Mouse (Mus musculus) lung, postnatal 0 days (tissue): ENCODE data around the gene Cir1. TPM values are rescaled to one million over a fixed set of nuclear protein-coding genes. Genes with fewer than 3 reads are reported as not detected.

Experiments
- ATAC-seq: fragments of 200-750 bp; cut with Nextera tagmentation; 2 replicates; pipeline ENCODE4 v1.8.0; 2017; ENCODE audit warnings: moderate library complexity
- DNase-seq: peaks from one replicate; pipeline ENCODE4 v3.0.0-alpha.2; 2016; ENCODE audit warnings: low spot score
- H3K27ac ChIP-seq: fragments of 300-500 bp; sonication (generic); 2 replicates; pipeline ENCODE4 v1.5.1; 2014; ENCODE audit warnings: antibody characterized with exemption, mild to moderate bottlenecking, low read length, mixed read lengths
- H3K27me3 ChIP-seq: fragments of 300-500 bp; sonication (generic); replicated peaks from 2 replicates; pipeline ENCODE4 v1.6.1; 2014; ENCODE audit warnings: low read length, mixed read lengths; ENCODE audit not compliant: insufficient read depth
- H3K36me3 ChIP-seq: fragments of 300-500 bp; sonication (generic); 2 replicates; pipeline ENCODE4 v1.6.1; 2014; ENCODE audit warnings: low read length, mixed read lengths; ENCODE audit not compliant: insufficient read depth
- H3K4me1 ChIP-seq: fragments of 300-500 bp; sonication (generic); 2 replicates; pipeline ENCODE4 v1.6.1; 2014; ENCODE audit warnings: antibody characterized with exemption, low read depth, low read length, mixed read lengths; ENCODE audit not compliant: insufficient read depth
- H3K4me2 ChIP-seq: fragments of 300-500 bp; sonication (generic); replicated peaks from 2 replicates; pipeline ENCODE4 v1.6.1; 2014; ENCODE audit warnings: low read depth, mild to moderate bottlenecking, low read length, moderate library complexity, mixed read lengths
- H3K4me3 ChIP-seq: fragments of 300-500 bp; sonication (generic); 2 replicates; pipeline ENCODE4 v1.5.1; 2014; ENCODE audit warnings: low read depth, low read length
- H3K9ac ChIP-seq: fragments of 300-500 bp; sonication (generic); replicated peaks from 2 replicates; pipeline ENCODE4 v1.6.1; 2014; ENCODE audit warnings: low read depth, mild to moderate bottlenecking
- H3K9me3 ChIP-seq: fragments of 300-500 bp; sonication (generic); 2 replicates; pipeline ENCODE4 v1.6.1; 2016; ENCODE audit warnings: low read length, mixed read lengths
- CTCF ChIP-seq: IDR thresholded peaks from 2 replicates; pipeline ENCODE4 v1.5.1; 2016; ENCODE audit warnings: antibody characterized with exemption, mild to moderate bottlenecking
- EP300 ChIP-seq: IDR thresholded peaks from 2 replicates; pipeline ENCODE4 v1.6.1; 2016; ENCODE audit warnings: antibody characterized with exemption, mild to moderate bottlenecking, control low read depth
- WGBS: fragments of 180-500 bp; shearing (Covaris S2); extraction: QIAGEN DNeasy Blood & Tissue Kit; methylation state at CpG from one replicate; pipeline ENCODE4 v1.1.7; 2014; 5-methylcytosine and 5-hydroxymethylcytosine counted together
- polyA plus RNA-seq: library from polyadenylated mRNA; unstranded; fragments of >200 nt; fragmentation: Nextera tagmentation; extraction: Ambion mirVana; gene quantifications from 2 replicates; pipeline ENCODE4 v1.2.1, GENCODE M21; 2015

Gene Cir1
- polyA plus RNA-seq, 1 experiment from 2014 or later, result 39.3 TPM

DNA sequence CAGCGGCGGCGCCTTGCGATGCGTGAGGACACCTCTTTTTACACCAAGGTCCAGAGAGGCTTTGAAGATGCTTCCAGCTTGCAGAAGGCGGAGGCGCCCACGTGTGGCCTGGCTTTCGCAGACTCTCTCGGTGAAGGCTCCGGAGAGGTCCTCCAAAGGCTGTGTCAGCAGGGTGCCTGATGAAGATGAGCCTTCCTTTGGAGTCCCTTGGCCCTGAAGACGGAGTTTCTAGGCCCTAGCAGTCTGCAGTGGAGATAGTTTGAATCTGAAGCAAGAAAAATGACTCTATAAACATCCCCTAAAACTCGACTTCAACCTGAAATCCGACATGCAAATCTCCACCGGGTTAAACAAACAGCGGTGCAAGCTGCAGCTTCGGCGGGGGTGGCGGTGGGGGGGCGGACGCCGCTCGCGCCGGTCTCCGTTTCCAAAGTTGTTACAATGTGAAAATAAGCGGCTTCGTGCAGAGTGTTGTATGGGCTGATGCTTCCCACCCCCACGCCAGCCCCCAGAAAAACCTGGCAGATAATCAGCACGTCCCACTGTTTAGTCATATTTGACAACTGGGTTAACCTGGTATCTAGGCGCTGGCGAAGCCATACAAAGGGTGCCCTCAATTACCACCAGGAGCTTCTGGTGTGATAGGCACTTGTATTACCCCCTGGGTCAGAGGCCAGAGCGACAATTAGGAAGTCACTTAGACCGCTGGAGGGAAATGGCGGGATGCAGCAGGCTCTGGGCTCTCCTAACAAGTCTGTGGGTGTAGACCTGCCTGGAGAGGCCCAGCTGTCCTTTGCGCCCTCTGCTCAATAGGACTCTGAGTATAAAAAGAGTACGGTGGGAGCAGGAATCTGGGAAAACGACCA lies 41.7 kb downstream of the Cir1 start:
- Histone ChIP-seq H3K9me3 (no peaks in the 10 kb centered on the region), H3K4me1 (peaks cover 14% of the 10 kb centered on the region; the same call in 1 of the 2 replicates), H3K9ac (no peak overlapping the region), H3K27me3 (peaks cover 61% of the 10 kb centered on the region), H3K36me3 (no peaks in the 10 kb centered on the region), H3K4me2 (0 out of 2 replicates have a peak overlapping the region, but pooled peaks have one; percentile 8), H3K27ac (no peak overlapping the region), H3K4me3 (no peak overlapping the region)
- DNase-seq (no peak), ATAC-seq (no peak)
- TF ChIP-seq EP300 (no peak), CTCF (peak; percentile 22; the same call in 1 of the 2 replicates)
- 2% methylated on average over 38 of the region's 38 CpGs for WGBS

- H3K36me3 ChIP-seq, result no peaks in the 10 kb centered on the region
- ATAC-seq (no peak), DNase-seq (no peak)
- H3K27me3 ChIP-seq, result peaks cover 63% of the 10 kb centered on the region
- no peak overlapping the region for H3K27ac ChIP-seq
- H3K4me2 ChIP-seq, result no peak overlapping the region
- no peak overlapping the region for H3K4me3 ChIP-seq
- H3K9ac ChIP-seq, result no peak overlapping the region
- H3K4me1 ChIP-seq, result peaks cover 14% of the 10 kb centered on the region; the same call in 1 of the 2 replicates
- TF ChIP-seq CTCF (no peak), EP300 (no peak)
- 5% methylated on average over 13 of the region's 14 CpGs for WGBS
- H3K9me3 ChIP-seq, result no peaks in the 10 kb centered on the region
Measured at GRCm38 (mm10) chr2:73270071-73270592, 42.4 kb downstream of the Cir1 start.

- H3K4me1 ChIP-seq, result peaks cover 16% of the 10 kb centered on the region; the same call in 1 of the 2 replicates
- no peaks in the 10 kb centered on the region for H3K9me3 ChIP-seq
- peaks cover 62% of the 10 kb centered on the region for H3K27me3 ChIP-seq
- H3K4me3 ChIP-seq, result no peak overlapping the region
- no peak overlapping the region for H3K9ac ChIP-seq
- ATAC-seq (no peak), DNase-seq (no peak)
- H3K36me3 ChIP-seq, result no peaks in the 10 kb centered on the region
- TF ChIP-seq CTCF (no peak), EP300 (no peak)
- 2% methylated on average over 15 of the region's 17 CpGs for WGBS
- H3K4me2 ChIP-seq, result no peak overlapping the region
- no peak overlapping the region for H3K27ac ChIP-seq
Measured at GRCm38 (mm10) chr2:73269666-73270065, 42.8 kb downstream of the Cir1 start.

DNA sequence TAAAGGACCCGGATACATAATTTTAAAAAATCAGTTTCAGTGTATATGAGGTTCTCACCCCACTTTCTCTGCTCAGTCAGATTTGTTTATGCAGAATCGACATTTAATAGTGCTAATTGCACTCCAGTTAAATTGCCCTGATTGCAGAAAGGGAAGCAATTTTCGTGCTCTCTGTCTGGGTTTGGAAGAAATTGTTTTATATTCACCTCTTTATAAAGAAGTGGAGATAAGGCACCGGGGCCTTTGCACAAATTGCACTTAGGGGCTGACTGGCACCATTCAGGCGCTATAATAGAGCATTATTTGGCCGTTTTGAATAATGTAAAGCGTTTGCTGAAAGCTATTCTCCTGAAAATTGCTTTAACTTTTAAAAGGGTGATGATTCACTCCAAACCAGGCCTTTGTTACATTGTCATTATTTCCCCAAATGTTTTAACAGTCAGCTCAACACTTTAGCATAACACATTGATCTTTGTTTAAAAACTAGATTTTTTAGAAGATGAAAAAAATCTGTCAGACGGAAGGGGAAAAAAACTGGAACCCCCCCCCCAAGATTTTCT lies 43.6 kb downstream of the Cir1 start:
- TF ChIP-seq CTCF, result no peak
- TF ChIP-seq EP300, result no peak
- Histone ChIP-seq H3K27ac (no peak overlapping the region), H3K4me3 (no peak overlapping the region), H3K4me2 (no peak overlapping the region), H3K9ac (no peak overlapping the region), H3K27me3 (peaks cover 67% of the 10 kb centered on the region), H3K4me1 (peaks cover 22% of the 10 kb centered on the region; the same call in 1 of the 2 replicates), H3K9me3 (no peaks in the 10 kb centered on the region), H3K36me3 (no peaks in the 10 kb centered on the region)
- no peak for DNase-seq
- no peak for ATAC-seq
- WGBS, result 10% methylated on average over 8 of the region's 8 CpGs

DNA sequence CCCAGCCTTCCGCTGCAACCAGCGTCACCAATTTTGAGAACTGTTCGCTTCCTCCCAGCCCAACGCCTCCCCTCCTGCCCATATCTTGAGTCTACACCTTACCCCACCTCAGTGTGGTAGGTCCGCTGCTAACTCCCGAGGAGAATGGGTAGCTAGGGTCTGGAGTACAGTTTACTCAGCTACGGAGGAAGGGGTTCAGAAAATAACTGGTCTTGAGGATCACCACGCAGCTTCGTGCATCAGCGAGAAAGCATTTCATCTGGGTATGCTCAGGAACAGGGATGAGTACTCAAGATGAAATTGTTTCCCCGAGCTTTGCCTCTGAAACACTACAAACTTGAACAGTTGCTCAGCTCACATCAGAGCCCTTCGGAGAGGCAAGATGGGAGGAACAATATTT lies 44.2 kb downstream of the Cir1 start:
- no peak overlapping the region for H3K27ac ChIP-seq
- peaks cover 63% of the 10 kb centered on the region for H3K27me3 ChIP-seq
- H3K36me3 ChIP-seq, result no peaks in the 10 kb centered on the region
- WGBS, result 4% methylated on average over 12 of the region's 12 CpGs
- no peaks in the 10 kb centered on the region for H3K9me3 ChIP-seq
- peaks cover 18% of the 10 kb centered on the region; the same call in 1 of the 2 replicates for H3K4me1 ChIP-seq
- DNase-seq, result no peak
- ATAC-seq, result no peak
- no peak overlapping the region for H3K9ac ChIP-seq
- TF ChIP-seq CTCF (no peak), EP300 (no peak)
- H3K4me2 ChIP-seq, result no peak overlapping the region
- H3K4me3 ChIP-seq, result no peak overlapping the region

- DNase-seq, result no peak
- Histone ChIP-seq H3K9me3 (no peaks in the 10 kb centered on the region), H3K4me1 (peaks cover 16% of the 10 kb centered on the region; the same call in 1 of the 2 replicates), H3K4me2 (no peak overlapping the region), H3K36me3 (no peaks in the 10 kb centered on the region), H3K27ac (no peak overlapping the region), H3K4me3 (no peak overlapping the region), H3K9ac (no peak overlapping the region), H3K27me3 (peaks cover 61% of the 10 kb centered on the region)
- 9% methylated on average over 4 of the region's 4 CpGs for WGBS
- TF ChIP-seq EP300 (no peak), CTCF (no peak)
- no peak for ATAC-seq
Measured at GRCm38 (mm10) chr2:73267818-73268217, 44.7 kb downstream of the Cir1 start.
